Mouse (Mus musculus) inflammation-experienced regulatory T-cells, adult 6 months (primary cell): Measurements from ENCODE around the gene Pcgf2. TPM values are rescaled to one million over a fixed set of nuclear protein-coding genes. Genes with fewer than 3 reads are reported as not detected.

Source experiments
- ATAC-seq: one replicate; pipeline ENCODE4 v1.8.0; 2017
- polyA plus RNA-seq, 3 experiments: library from polyadenylated mRNA; unstranded; fragments of 100-300 nt; shearing (Covaris generic); gene quantifications; one replicate each; pipeline ENCODE4 v1.2.1; 2017

Pcgf2 gene
- polyA plus RNA-seq, 3 experiments from 2014 or later = 4.6 to 6.9 (median 5.4) TPM

DNA sequence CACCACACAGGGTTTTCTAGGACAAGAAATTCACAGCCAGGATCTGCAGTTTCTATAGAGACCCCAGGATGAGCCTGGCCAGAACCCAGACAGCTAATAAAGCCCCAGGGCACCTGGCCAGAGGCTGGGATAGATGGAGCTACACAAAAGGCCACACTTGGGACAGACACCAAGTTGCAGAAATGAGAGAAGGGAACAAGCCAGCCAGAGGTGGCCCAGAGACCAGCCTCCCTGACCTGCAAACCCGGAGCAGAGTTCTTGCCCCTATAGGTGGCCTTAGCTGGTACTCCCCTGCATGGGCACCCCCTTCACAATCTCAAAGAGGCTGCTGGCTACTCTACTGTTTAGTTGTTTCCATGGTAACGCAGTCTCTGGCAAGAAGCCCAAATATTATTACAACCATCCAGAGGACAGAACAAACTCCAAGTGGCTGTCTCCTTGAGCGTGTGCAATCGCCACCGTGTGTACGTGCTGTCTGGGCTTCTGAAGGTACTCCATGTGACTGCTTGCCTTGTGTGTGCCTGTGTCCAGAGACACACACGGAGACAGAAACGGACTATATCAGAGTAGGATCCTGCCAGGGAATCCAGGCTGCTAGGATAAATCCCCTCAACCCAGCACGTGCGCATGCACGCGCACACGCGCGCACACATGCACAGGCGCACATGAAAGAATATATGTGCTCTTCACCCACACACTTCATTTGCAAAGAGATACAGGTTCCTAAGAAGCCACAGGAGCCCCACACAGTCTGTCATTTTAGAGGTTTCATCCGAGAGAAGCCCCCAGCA, 5.2 kb downstream of the Pcgf2 start:
- no peak for ATAC-seq

DNA sequence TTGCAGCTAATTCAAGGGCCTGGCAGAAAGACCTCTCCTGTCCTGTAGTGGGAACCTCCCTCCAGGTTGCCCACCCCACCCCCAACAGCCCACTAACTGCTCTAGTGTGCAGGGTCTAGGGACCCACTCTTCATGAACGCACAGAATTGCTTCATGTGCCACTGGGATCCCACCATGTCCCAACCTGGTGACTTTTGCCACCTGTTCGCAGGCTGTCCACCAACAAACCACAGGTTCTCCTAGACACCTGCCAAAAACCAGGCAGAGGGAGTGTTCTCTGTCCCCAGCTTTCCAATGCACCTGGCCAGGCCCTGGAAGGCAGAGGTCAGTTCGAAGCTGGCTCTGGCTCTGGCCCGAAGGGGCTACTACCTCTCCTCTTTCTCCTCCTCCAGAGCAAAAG, 5.9 kb downstream of the Pcgf2 start:
- no peak for ATAC-seq

DNA sequence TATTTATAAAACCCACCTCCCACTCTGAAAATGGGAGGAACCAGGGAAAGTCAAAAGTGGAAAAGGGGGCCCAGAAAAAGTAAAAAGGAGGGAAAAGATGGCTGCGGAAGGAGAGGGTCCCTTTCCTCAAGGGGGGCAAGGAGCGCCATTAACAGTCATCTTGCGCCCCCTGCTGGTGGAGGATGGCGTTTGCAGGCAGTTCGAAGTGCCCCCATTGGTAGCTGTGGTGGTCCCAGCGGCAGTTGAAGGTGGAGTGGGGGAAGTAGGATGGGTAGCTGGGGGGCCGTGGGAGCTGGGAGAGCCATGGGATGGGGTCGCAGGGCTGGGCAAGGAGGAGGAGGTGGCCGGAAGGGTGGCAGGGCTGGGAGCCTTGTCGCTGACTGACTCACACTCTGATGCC, 10.4 kb downstream of the Pcgf2 start:
- ATAC-seq = no peak

DNA sequence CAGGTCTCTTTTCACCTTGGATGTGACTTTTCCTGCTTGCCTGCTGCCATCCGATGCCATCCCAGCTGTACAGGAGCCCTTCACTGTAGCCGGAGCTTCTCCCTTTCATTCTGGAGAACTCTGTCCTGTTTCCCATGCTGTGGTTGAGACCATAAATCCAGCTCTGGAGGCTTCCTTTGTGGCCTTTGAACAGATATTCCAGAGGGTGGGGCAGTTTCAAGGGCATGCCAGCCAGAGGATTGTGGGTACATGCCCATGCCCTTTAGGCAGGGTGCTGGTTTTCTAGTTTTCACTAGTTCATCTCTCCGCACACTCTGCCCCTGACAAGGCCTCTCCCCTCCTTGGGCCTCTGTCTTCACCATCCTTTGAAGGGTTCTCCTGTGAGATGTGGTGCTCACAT, 13.2 kb downstream of the Pcgf2 start:
- no peak for ATAC-seq

DNA sequence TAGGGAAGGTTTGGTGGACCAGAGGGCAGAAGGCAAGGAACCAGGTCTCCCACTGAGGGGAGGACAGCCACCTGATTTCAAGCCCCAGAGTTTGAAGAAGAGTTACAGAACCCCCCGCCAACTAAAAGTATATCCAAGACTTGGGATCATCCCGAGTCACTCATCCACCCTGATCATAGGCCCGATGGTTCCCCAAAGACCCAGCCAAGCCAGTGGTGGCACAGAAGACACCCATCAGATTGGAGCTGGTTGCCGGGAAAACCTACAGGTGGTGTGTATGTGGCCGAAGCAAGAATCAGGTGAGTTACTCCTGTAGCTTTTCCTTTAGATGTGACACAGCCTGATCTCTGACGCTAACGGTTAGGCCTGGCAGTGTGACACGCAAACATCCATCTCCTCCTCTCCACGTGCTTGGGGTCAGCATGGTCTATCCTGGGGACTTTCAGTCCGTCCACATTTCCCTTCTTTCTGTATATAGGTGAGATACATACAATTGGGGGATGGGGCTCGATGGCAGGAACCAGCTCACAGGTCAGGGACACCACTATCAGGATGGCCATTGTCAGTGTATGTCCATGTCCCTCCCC, 13.9 kb downstream of the Pcgf2 start:
- ATAC-seq = no peak

DNA sequence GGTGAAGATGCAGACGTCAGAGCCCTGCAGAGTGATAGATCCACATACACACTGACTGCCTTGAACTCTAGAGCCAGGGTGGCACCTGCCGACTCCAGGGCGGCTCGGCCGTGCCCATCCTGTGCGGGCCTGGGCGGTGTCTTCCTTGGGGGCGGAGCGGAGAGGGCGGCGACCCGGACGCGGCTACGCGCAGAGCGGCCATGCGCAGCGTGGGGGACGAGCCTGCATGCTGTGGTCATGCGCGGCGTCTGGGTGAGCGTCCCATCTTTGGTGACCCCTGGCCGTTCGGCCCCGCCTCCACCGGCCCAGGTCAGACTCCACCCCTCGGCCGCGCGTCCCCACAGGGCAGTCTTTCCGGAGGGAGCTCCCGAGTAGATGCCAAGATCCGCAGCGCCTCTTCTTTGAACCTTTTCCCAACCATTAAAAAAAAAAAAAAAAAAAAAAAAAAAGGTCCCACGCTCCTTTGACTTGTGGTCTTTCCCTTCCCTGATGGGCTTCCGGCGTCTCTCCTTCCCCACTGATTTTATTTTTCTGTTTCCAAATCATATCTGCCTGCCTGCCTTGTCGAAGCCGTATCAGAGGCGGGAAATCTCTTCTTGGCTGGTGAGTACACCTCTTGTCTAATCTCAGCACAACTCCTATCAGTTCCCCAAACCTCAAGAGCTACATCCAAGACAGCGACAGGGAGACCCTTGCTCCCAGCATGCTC, 14.5 kb downstream of the Pcgf2 start, which contains the start of gene Cisd3:
Cisd3 (plus strand) TSS at position 214 of the 709 bp plus-strand sequence.
- peak; percentile 58 for ATAC-seq

DNA sequence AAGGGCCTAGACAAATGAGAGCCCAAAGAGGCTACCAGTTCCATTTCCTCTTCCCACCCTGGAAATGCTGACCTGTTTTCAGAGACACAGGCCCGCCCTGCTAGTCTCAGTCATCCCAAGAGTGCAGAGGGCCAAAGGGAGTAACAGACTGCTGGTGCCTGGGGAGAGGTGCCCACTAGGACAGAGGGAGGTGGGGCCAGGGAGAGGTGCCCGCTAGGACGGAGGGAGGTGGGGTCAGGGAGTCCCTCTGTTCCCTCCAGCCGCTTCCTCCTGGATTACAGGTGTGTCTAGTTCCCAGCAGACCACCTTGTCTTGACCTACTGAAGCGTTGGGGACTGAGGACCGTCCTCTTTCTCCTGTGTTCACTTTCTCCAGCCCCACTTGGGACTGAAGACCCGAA, 15.5 kb downstream of the Pcgf2 start:
- ATAC-seq = no peak

DNA sequence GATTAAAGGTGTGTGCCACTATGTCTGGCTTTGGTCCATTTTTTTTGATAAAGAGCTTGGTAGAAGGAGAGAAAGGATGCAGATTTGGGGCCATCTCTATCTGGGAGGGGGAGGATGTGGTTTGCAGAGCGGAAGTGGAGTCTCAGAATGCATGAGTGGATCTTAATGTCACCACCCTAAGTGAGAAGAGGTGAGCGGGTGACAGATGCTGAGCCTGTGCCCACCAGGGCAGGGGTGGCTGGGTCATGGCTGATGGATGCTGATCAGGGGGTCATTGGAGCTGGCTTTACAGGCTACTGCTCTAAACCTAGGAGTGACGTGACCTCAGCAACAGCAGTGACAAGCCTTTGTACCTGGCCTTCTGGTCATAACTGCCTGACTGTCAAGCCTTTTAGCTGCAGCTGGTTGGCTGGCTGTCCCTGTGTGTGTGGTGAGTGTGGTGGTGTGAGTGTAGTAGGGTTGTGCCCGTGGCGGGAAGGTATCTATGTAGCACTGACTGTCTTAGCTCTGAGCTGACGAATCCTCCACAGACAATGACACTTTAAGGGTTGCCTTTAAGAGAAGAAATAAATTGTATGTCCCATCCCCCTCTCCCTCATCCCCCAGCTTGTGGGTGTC, 16.1 kb downstream of the Pcgf2 start:
- ATAC-seq = peak; percentile 87

DNA sequence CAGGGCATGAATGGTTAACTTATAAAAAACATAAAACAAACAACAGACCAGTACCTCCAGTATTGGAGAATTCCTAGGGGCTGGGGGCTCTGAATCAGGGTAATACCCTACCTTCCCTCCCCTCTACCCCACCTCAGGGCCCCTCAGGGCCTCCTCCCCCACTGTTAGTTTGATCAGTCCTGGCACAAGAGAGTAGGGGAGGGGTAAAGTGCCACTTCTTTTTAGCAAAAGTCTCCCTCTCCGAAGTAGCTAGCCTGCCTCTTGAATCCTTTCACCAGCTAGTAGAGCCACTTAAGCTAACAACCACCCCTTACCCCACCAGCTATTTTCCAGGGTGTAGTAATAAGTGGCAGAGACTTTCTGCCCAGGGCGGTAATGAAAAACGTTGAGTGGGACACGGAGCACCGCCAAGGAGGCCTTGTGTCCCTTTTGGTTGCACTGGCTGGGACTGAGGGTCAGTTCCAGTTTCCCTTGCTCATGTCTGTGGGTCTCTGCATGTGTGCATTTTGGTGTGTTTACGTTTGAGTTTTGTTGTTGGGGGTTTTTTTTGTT, 17.7 kb downstream of the Pcgf2 start:
- no peak for ATAC-seq

DNA sequence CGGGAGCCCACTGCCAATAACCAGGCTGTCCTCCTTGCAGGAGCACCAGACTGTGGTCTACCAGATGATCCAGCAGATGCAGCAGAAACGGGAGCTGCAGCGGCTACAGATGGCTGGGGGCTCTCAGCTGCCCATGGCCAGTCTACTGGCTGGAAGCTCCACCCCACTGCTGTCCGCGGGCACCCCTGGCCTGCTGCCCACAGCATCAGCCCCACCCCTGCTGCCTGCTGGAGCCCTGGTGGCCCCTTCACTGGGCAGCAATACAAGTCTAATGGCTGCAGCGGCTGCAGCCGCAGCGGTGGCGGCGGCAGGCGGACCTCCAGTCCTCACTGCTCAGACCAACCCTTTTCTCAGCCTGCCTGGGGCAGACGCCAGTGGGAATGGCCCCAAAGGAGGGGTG, 19.9 kb downstream of the Pcgf2 start:
- ATAC-seq = no peak

DNA sequence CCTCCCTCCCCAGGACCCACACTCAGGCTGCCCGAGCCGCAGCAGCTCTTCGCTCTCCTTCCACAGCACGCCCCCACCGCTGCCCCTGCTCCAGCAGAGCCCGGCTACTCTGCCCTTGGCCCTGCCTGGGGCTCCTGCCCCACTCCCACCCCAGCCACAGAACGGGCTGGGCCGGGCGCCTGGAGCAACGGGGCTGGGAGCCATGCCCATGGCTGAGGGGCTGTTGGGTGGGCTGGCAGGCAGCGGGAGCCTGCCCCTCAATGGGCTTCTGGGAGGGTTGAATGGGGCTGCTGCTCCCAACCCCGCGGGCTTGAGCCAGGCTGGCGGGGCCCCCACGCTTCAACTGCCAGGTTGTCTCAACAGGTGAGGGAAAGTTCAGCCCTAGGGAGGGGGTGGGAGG, 22.0 kb downstream of the Pcgf2 start:
- ATAC-seq = no peak

DNA sequence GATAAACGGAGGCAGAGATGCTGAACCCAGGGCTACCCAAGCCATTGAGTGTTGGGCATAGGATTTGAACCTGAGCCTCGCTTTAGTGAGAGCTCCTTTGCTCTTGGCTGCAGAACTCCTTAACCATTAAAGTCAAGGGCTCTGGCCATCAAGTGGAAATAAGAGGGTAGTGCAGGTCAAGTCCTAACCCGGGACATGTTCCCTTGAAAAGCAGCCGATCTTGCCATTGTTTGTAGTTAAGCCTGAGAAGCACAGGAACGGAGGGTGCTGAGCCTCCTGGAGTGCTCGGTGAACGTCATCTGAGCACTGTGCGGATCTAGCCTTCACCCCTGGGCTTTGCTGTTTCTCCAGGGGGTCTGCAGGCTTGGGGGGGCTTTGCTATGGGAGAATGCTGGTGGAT, 22.5 kb downstream of the Pcgf2 start:
- ATAC-seq = no peak

DNA sequence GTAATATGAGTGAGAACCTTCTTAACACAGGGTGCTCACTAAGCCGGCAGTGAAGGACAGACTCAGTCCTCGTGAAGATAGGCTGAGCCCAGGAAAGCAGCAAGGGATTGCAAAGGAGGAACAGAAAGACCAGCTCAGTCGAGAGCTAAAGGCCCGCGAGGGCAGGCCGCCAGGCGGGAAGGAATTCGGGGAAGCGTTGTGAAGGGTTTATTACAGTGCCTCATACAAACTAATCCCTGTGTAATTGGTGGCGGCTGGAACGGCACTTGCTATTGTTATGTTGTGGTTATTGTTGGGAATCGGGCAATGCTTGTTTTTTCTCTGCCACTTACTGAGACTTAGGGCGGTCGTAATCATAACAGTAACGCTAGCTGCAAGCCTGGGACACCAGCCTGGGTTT, 22.9 kb downstream of the Pcgf2 start:
- no peak for ATAC-seq

DNA sequence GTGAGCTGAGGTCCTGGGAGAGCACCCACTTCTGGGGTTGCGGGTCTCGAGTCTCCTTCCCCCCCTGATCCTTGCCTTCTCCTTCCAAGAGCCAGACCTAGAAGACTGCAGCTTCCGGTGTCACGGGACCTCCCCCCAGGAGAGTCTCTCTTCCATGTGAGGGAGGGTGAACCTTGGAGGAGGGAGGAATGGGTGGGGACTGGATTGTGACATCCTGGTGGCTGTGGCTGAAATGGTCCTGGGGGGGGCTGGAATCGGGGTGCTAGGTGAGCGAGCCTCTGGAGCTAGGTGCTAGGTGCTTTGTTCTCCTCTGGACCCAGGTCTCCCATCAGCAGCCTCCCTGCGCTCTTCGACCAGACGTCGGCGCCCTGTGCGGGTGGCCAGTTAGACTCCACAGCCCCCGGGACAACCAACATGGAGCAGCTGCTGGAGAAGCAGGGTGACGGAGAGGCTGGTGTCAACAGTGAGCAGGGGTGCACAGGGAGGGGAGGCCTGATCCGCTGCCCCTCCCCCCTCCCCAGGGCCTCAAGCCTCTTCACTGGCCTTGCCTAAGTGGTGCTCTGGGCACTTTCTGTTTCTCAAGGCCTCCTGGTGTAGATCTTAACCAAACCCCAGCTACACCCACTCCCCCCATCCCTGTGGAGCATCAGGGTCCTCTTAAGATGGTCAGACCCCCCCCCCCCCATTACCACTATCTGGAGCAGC, 24.1 kb downstream of the Pcgf2 start:
- no peak for ATAC-seq

DNA sequence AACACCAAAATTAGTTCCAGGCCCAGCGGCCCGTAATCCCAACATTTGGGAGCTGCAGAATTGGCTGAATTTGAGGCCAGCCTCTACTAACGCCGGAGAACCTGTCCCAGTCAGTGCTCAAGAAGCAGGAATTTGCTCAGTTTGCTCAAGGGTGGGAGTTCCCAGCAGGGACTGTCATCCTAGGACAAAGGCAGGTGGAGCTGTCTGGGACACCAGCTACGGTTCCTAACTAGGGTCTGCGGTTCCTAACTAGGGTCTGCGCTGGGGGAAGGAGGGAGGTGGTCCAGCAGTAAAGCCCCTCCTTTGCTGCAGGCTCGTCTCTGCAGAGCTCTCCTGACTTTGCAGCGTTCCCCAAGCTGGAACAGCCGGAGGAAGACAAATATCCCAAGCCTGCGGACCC, 27.1 kb downstream of the Pcgf2 start:
- ATAC-seq = no peak

DNA sequence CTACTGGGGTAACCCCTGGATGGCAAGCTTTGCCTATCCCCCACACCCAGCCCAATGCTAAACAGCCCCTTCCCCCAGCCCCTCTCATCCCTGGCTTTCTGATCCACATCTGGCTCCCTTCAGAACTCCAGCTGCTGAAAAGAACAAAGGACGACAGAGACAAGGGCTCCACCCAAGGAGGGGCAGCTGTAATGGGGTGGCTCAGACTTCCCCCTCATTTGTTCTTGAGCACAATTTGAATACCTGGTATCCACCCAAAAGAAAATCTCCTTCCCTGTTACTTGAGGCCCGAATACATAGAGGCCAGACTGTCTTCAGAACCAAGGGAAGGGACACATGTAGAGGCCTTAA, 29.1 kb downstream of the Pcgf2 start:
- no peak for ATAC-seq

DNA sequence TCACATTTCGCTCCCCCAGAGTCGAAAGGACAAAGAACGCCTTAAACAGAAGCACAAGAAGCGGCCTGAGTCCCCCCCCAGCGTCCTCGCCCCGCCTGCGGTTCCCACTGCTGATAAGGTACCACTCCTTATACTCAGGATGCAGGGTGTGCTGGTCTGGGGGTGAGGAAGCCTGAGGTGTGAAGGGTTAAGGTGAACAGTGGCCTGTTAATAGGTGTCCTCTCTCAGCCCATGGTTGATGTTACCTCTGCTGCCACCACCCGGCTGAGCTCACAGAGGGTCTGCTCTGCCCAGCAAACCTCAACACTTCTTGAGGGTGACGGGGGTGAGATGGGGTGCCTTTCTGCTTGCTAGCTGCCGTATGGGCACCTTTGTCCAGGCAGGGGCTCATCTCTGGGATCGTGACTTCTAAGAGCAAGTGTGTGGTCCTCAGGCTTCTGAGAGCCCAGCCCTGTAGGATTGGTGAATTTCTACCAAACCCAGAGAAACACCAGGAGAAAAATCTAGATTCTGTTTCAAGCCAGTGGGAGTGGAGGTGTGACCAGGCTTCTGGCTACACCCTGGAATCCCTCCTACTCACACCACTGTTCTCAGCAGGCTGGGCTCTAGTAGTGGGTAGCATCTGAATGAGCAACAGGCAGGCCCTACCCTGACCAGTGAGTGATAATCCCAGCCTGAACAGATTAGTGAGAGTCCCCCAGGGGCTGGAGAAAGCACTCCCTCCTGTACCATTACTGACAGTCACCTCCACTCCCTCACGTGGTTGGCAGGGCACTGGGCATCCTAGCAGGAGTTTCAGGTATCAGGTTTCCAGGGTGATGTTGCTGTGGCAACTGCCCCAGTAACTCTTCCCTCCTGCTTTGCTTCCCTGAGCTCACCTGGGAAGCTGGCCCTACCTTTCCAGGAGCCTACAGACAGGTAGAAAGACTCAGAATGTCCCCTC, 29.8 kb downstream of the Pcgf2 start:
- no peak for ATAC-seq

DNA sequence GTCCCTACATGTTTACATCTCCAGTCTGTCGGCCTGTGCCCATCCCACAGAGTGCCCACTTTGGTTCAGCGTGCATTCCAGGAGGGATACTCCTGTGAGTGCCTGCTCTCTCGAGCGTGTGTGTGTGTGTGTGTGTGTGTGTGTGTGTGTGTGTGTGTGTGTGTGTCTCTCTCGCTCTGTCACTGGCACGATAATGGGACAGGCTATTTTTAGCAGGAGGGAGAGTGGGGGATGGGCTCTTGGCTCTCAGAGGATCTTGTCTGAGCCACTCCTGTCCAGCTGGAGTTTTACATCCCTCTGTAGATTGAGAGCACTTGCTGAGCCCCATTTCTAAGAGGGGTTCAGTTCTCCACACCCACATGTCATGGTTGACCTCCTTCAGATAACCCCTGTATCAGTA, 30.5 kb downstream of the Pcgf2 start:
- no peak for ATAC-seq

DNA sequence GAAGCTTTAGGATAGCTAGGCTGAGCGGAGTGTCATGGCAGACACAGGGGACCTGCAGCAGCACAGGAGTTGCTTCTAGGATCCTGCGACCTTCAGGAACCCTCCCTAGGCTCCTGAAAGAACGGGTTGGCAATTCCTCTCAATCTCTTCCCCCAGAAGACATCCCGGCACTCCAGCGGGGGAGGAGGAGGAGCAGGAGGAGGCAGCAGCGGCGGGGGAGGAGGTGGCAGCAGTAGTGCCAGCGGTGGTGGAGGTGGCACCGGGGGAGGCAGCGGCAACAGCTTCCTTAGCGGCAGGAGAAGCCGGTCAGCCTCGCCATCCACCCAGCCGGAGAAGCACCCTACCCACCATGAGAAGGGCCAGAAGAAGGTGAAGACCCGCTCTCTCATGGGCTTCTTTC, 31.0 kb downstream of the Pcgf2 start:
- no peak for ATAC-seq

DNA sequence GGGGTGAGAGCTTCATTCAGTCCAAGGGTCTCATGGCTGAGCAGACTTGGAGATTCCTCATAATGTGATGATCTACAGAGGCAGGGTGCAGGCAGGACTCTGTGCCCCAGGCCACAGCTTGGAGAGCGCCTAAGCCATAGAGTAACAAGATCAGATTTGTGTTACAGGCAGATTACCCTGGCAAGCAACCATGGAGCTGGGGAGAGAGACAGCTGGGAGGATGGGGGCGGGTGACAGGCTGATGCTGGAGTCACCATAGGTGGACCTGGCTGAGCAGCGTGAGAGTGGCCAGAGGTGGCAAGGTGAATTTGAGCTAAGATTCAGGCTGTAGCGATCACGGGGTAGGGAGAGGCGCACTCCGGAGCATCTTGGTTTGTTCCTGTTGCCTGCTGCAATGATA, 32.1 kb downstream of the Pcgf2 start:
- ATAC-seq = no peak

DNA sequence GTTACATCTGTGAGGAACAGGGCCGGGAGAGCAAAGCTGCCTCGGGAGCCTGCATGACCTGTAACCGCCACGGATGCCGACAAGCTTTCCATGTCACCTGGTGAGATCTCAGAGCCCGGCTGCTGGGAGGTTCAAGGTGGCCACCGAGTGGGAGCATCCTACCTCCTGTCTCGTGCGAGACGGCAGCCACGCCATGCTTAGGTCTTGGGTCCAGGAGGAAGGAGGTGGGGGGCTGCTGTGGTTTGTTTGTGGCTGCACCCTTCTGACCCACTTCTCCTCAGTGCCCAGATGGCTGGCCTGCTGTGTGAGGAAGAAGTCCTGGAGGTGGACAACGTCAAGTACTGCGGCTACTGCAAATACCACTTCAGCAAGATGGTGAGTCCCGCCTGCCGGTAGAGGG, 33.5 kb downstream of the Pcgf2 start:
- no peak for ATAC-seq
